Mouse (Mus musculus): ENCODE measurements around the gene Iqcf1.

DNA sequence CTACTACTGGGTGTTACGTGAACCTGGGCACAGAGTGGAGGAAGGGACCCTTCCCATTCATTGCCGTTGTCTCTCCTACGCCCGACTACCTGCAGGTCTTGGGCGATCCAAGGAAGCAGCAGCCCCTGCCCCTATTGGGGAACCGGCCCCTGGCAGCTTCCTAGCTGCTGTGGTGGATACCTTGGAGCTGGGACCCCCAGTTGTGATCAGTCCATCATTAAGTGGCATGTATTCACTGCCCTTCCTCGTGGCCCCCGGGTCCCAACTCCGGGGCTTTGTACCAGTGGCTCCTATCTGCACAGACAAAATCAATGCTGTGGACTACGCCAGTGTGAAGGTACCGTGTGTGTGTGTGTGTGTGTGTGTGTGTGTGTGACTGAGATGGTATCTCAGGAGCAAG, 48.5 kb upstream of the Iqcf1 start:
- TF ChIP-seq CTCF (IDR thresholded peaks at IDR 0.05; ENCODE audit: extremely low read depth, insufficient read depth, low read length): no peak
- no peak for TF ChIP-seq POLR2A (IDR thresholded peaks at IDR 0.05; ENCODE audit: extremely low read depth, insufficient read depth, low read length)
